Mouse (Mus musculus) CD4-positive, CD25-positive, alpha-beta regulatory T cell, adult 9 weeks (primary cell): Measurements from ENCODE around the gene Slc7a6os. TPM values are rescaled to one million over a fixed set of nuclear protein-coding genes. Genes with fewer than 3 reads are reported as not detected.

ENCODE experiments used
- polyA plus RNA-seq: library from polyadenylated mRNA; unstranded; fragments of 100-300 nt; shearing (Covaris generic); gene quantifications from one replicate; pipeline ENCODE4 v1.2.1, GENCODE M21; 2017

The Slc7a6os gene
- polyA plus RNA-seq = 32.5 TPM

GRCm38 (mm10) chr8:106210821-106211345 lies at the start of gene Slc7a6os, which contains the start of gene Prmt7:
Slc7a6os (minus strand) TSS chr8:106210935.
Prmt7 (plus strand) TSS chr8:106210936.

GRCm38 (mm10) chr8:106168356-106169016 lies 42.2 kb downstream of the Slc7a6os start, which contains the start of gene Slc7a6:
Slc7a6 (plus strand) TSS chr8:106168857.

Other genes with a start within 250 kb of the Slc7a6os start
- 7.0 TPM for gene Slc12a4, start 244.8 kb downstream of the Slc7a6os start, polyA plus RNA-seq
- gene Dpep3, start 231.5 kb downstream of the Slc7a6os start, polyA plus RNA-seq = not detected
- 26.0 TPM for gene Dus2, start 219.6 kb downstream of the Slc7a6os start, polyA plus RNA-seq
- not detected for gene Dpep2nb, start 205.0 kb downstream of the Slc7a6os start, polyA plus RNA-seq
- 6.7 TPM for gene Ddx28, start 199.1 kb downstream of the Slc7a6os start, polyA plus RNA-seq
- 36.8 TPM for gene Nfatc3, start 152.1 kb downstream of the Slc7a6os start, polyA plus RNA-seq
- gene Esrp2, start 74.0 kb downstream of the Slc7a6os start, polyA plus RNA-seq = 5.3 TPM
- gene Pla2g15, start 60.5 kb downstream of the Slc7a6os start, polyA plus RNA-seq = 12.9 TPM
- 50.2 TPM for gene Slc7a6, start 42.1 kb downstream of the Slc7a6os start, polyA plus RNA-seq
- 46.0 TPM for gene Prmt7, start within 50 bp of the Slc7a6os start, polyA plus RNA-seq
- not detected for gene Smpd3, start 127.1 kb upstream of the Slc7a6os start, polyA plus RNA-seq
- gene Zfp90, start 204.4 kb upstream of the Slc7a6os start, polyA plus RNA-seq = 9.2 TPM